Mouse (Mus musculus) hindbrain, embryonic 12.5 days (tissue): Measurements from ENCODE around the gene Cfap73. TPM values are rescaled to one million over a fixed set of nuclear protein-coding genes. Genes with fewer than 3 reads are reported as not detected.

Experiments
- ATAC-seq: fragments of 200-750 bp; cut with Nextera tagmentation; 2 replicates; pipeline ENCODE4 v1.8.0; 2017; ENCODE audit warnings: moderate TSS enrichment; ENCODE audit not compliant: low FRiP score
- H3K27ac ChIP-seq: fragments of 300-500 bp; sonication (generic); 2 replicates; pipeline ENCODE4 v1.5.1; 2016; ENCODE audit warnings: mild to moderate bottlenecking
- H3K27me3 ChIP-seq: fragments of 300-500 bp; sonication (generic); 2 replicates; pipeline ENCODE4 v1.6.1; 2016; ENCODE audit warnings: mild to moderate bottlenecking
- H3K36me3 ChIP-seq: fragments of 300-500 bp; sonication (generic); 2 replicates; pipeline ENCODE4 v1.6.1; 2016; ENCODE audit warnings: mild to moderate bottlenecking
- H3K4me1 ChIP-seq: fragments of 300-500 bp; sonication (generic); 2 replicates; pipeline ENCODE4 v1.6.1; 2016
- H3K4me2 ChIP-seq: fragments of 300-500 bp; sonication (generic); replicated peaks from 2 replicates; pipeline ENCODE4 v1.6.1; 2016; ENCODE audit warnings: mild to moderate bottlenecking
- H3K4me3 ChIP-seq: fragments of 300-500 bp; sonication (generic); 2 replicates; pipeline ENCODE4 v1.5.1; 2016; ENCODE audit warnings: mild to moderate bottlenecking
- H3K9ac ChIP-seq: fragments of 300-500 bp; sonication (generic); 2 replicates; pipeline ENCODE4 v1.6.1; 2016; ENCODE audit warnings: mild to moderate bottlenecking, moderate library complexity
- H3K9me3 ChIP-seq: fragments of 300-500 bp; sonication (generic); replicated peaks from 2 replicates; pipeline ENCODE4 v1.6.1; 2016; ENCODE audit warnings: mild to moderate bottlenecking
- WGBS: fragments of 180-500 bp; shearing (Covaris S2); methylation state at CpG from one replicate; pipeline ENCODE4 v1.1.7; 2016; 5-methylcytosine and 5-hydroxymethylcytosine counted together
- polyA plus RNA-seq: library from polyadenylated mRNA; unstranded; fragments of >200 nt; fragmentation: Nextera tagmentation; extraction: Ambion mirVana; gene quantifications from 2 replicates; pipeline ENCODE4 v1.2.1, GENCODE M21; 2016

The Cfap73 gene
- polyA plus RNA-seq, 1 experiment from 2014 or later, result 0.56 TPM

- Histone ChIP-seq H3K27me3 (no peaks in the 10 kb centered on the region), H3K36me3 (peaks cover 18% of the 10 kb centered on the region; the same call in 1 of the 2 replicates), H3K4me1 (peaks cover 32% of the 10 kb centered on the region), H3K4me2 (peak overlapping the region; percentile 93), H3K9me3 (no peaks in the 10 kb centered on the region), H3K9ac (peak overlapping the region; percentile 86), H3K4me3 (peak overlapping the region; percentile 72), H3K27ac (peak overlapping the region; percentile 78)
- 1% methylated on average over 29 of the region's 29 CpGs for WGBS
- ATAC-seq, result no peak; the same call in 1 of the 2 replicates
Measured at GRCm38 (mm10) chr5:120587940-120588568, 46.0 kb downstream of the Cfap73 start.

DNA sequence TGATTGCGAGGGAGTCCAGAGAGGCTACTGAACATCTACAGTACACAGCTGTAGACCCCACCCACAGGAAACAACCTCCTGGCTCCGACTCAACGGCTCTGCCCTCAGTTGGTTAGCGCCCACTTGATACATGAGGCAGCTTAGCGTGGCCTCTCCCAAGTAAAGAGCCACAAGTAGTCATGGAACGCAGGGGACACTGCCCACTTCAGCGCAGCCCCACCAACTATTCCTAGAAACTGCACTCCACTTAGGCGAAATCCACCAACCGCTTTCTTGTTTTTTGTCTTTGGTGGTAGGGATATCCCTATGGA is 46.5 kb downstream of the Cfap73 start:
- H3K4me2 ChIP-seq, result peak overlapping the region; percentile 93
- peaks cover 32% of the 10 kb centered on the region for H3K4me1 ChIP-seq
- no peaks in the 10 kb centered on the region for H3K9me3 ChIP-seq
- H3K27me3 ChIP-seq, result no peaks in the 10 kb centered on the region
- 0 out of 2 replicates have a peak overlapping the region, but pooled peaks have one; percentile 0 for H3K27ac ChIP-seq
- H3K9ac ChIP-seq, result peak overlapping the region; percentile 86
- peak overlapping the region; percentile 72 for H3K4me3 ChIP-seq
- ATAC-seq, result no peak
- H3K36me3 ChIP-seq, result peaks cover 21% of the 10 kb centered on the region; the same call in 1 of the 2 replicates
- WGBS, result 35% methylated on average over 9 of the region's 9 CpGs

GRCm38 (mm10) chr5:120586741-120587615 is 47.1 kb downstream of the Cfap73 start:
- WGBS, result 13% methylated on average over 17 of the region's 17 CpGs
- H3K4me1 ChIP-seq, result peaks cover 32% of the 10 kb centered on the region
- ATAC-seq, result no peak
- H3K27me3 ChIP-seq, result no peaks in the 10 kb centered on the region
- H3K36me3 ChIP-seq, result peaks cover 24% of the 10 kb centered on the region; the same call in 1 of the 2 replicates
- H3K9ac ChIP-seq, result no peak overlapping the region
- 0 out of 2 replicates have a peak overlapping the region, but pooled peaks have one; percentile 0 for H3K27ac ChIP-seq
- no peaks in the 10 kb centered on the region for H3K9me3 ChIP-seq
- H3K4me2 ChIP-seq, result peak overlapping the region; percentile 93
- H3K4me3 ChIP-seq, result peak overlapping the region; percentile 72

GRCm38 (mm10) chr5:120584968-120585367 is 49.1 kb downstream of the Cfap73 start:
- Histone ChIP-seq H3K36me3 (peaks cover 24% of the 10 kb centered on the region; the same call in 1 of the 2 replicates), H3K4me3 (no peak overlapping the region), H3K27me3 (no peaks in the 10 kb centered on the region), H3K9me3 (no peaks in the 10 kb centered on the region), H3K4me2 (no peak overlapping the region), H3K27ac (no peak overlapping the region), H3K9ac (no peak overlapping the region), H3K4me1 (peaks cover 37% of the 10 kb centered on the region)
- no peak for ATAC-seq
- WGBS, result 40% methylated on average over 15 of the region's 15 CpGs

DNA sequence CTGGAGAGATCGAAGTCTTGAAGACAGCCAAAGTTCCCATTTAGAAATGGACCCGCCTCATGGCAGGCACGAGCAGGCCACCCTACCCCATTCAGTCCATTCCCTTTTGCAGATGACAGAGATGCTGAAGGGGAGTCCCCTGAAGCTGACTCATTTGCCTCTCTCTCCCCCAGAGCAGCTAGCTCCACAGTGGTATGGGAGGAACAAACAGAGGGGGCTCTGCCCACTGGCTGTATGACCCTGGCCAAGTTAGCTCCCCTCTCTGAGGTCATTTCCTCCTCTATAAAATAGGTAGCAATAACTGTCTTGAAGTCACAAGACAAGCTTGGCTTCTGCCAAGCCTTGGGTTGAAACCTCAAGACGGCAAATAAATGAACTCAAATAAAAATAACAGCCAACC is 50.5 kb downstream of the Cfap73 start:
- Histone ChIP-seq H3K27ac (no peak overlapping the region), H3K9ac (no peak overlapping the region), H3K9me3 (no peaks in the 10 kb centered on the region), H3K27me3 (no peaks in the 10 kb centered on the region), H3K4me1 (peaks cover 47% of the 10 kb centered on the region), H3K36me3 (peaks cover 24% of the 10 kb centered on the region; the same call in 1 of the 2 replicates), H3K4me3 (no peak overlapping the region), H3K4me2 (no peak overlapping the region)
- 90% methylated on average over 4 of the region's 4 CpGs for WGBS
- no peak for ATAC-seq

DNA sequence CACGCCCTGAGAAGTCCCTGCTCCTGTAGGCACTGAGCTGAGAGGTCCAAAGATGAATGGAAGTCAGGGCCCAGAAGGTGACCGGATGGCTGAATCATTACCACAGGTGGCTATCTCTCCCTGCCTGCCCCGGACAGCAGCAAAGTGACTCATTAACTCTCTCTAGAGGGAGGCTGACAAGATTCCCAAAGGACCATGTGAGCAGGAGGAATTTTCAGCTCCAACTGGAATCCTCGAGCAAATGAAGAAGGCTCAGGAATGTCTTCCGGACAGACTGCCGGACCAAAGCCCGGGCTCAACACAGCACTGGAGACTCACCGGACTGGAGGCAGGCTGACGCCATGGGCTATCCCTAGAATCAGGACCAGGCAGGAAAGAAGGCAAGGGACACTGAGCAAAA is 52.0 kb downstream of the Cfap73 start:
- no peaks in the 10 kb centered on the region for H3K27me3 ChIP-seq
- H3K9me3 ChIP-seq, result no peaks in the 10 kb centered on the region
- H3K4me3 ChIP-seq, result no peak overlapping the region
- H3K9ac ChIP-seq, result no peak overlapping the region
- ATAC-seq, result no peak
- peaks cover 24% of the 10 kb centered on the region; the same call in 1 of the 2 replicates for H3K36me3 ChIP-seq
- WGBS, result 80% methylated on average over 9 of the region's 9 CpGs
- H3K4me2 ChIP-seq, result no peak overlapping the region
- H3K27ac ChIP-seq, result no peak overlapping the region
- H3K4me1 ChIP-seq, result peaks cover 42% of the 10 kb centered on the region

DNA sequence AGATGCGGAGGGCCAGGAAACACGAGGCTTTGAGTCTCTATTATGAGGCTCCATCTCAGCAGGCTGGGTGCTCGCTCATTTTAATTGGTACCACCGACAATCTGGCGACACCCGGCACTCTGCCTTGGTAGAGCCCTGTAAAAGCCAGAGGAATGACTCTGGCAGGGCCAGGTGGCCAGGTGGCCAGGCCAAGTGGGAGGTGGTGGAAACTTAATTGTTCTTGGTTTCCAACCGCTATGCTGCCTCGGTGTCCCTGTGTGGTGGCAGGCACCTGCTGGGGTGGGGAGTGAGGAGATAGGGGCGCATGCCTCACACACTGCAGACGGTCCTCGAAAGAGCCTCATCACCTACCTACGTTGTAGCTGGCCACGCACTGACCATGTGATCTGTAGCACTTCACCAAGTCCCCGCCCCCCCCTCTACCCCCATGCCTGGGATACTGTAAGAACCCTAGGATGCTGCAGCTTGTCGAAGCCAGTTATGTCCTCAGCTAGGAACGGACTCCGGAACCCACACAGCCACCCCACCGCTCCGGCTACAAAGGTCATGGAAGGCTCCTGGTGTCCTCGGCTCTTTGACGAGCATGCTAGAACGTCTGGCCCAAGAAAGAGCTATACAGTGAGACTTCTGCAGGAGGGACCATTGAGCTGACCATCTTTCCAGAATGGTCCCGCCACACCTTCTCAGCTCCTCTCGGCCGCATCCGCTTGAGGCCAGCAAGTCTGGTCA is 54.0 kb downstream of the Cfap73 start:
- H3K9ac ChIP-seq, result no peak overlapping the region
- 80% methylated on average over 26 of the region's 26 CpGs for WGBS
- no peak overlapping the region for H3K4me3 ChIP-seq
- H3K27me3 ChIP-seq, result no peaks in the 10 kb centered on the region
- H3K4me1 ChIP-seq, result peaks cover 34% of the 10 kb centered on the region
- no peak for ATAC-seq
- H3K9me3 ChIP-seq, result no peaks in the 10 kb centered on the region
- peak overlapping the region; percentile 67 for H3K27ac ChIP-seq
- no peak overlapping the region for H3K4me2 ChIP-seq
- H3K36me3 ChIP-seq, result peaks cover 24% of the 10 kb centered on the region; the same call in 1 of the 2 replicates

DNA sequence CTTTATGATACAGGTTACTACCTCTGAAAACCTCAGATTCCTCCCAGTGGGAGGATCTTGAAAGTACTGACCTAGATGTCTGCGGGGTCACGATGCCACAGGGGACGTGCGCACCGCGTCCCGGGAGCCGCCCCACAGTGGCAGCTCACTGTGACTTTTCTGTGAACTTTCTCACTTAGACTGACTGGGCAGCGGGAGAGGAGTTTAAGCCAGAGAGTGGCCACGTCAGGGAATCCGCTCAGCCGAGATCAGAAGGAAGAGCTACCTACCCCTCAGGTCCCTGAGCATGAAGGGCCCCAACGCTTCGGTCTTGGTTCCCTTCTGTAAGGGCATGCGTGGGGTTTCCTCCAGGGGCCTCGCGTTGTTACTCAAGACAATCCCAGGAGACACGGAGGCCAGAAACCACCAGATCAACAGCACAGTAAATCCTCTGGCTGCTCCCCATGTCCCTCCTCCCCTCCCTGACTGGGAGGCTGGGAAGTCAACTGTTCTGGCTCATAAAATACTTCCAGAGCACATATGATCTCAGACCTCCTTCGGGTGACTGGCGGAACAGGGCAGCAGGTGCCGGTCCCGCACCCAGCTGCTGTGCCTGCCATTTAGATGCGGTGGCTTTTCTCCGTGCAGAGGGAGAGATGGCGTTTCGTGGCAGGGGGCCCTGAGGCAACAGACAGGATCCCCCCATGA is 54.7 kb downstream of the Cfap73 start:
- WGBS, result 56% methylated on average over 26 of the region's 26 CpGs
- H3K27ac ChIP-seq, result peak overlapping the region; percentile 67
- H3K27me3 ChIP-seq, result no peaks in the 10 kb centered on the region
- no peaks in the 10 kb centered on the region for H3K9me3 ChIP-seq
- no peak overlapping the region for H3K4me2 ChIP-seq
- H3K4me1 ChIP-seq, result peaks cover 28% of the 10 kb centered on the region
- H3K36me3 ChIP-seq, result peaks cover 19% of the 10 kb centered on the region; the same call in 1 of the 2 replicates
- ATAC-seq, result no peak
- H3K9ac ChIP-seq, result no peak overlapping the region
- H3K4me3 ChIP-seq, result no peak overlapping the region

- Histone ChIP-seq H3K36me3 (peaks cover 11% of the 10 kb centered on the region; the same call in 1 of the 2 replicates), H3K9ac (no peak overlapping the region), H3K4me1 (peaks cover 28% of the 10 kb centered on the region), H3K27me3 (no peaks in the 10 kb centered on the region), H3K4me3 (no peak overlapping the region), H3K27ac (peak overlapping the region; percentile 67), H3K9me3 (no peaks in the 10 kb centered on the region), H3K4me2 (no peak overlapping the region)
- peak; percentile 17; the same call in 1 of the 2 replicates for ATAC-seq
- WGBS, result 51% methylated on average over 12 of the region's 12 CpGs
Measured at GRCm38 (mm10) chr5:120578504-120579081, 55.4 kb downstream of the Cfap73 start.
